Mouse (Mus musculus): ENCODE results near the gene Gm10778. TPM values are rescaled to one million over a fixed set of nuclear protein-coding genes. Genes with fewer than 3 reads are reported as not detected.
"Not testable (repeated sequence)": the region's sequence is repeated elsewhere in the genome, so short reads cannot be mapped to it uniquely, and the experiment has no call there.

Gene Gm10778
- polyA plus RNA-seq (2014; fragmentation: Nextera tagmentation; extraction: Ambion mirVana), result 6.5 and 6.9 TPM in 2 replicates

GRCm38 (mm10) chr10:81648803-81649775 is at the start of gene Gm10778:
Gene Gm10778, plus strand, starts transcription at chr10:81649059.
- H3K4me1 ChIP-seq (replicated peaks; ENCODE audit: control insufficient read depth, insufficient read depth, low read length), result not testable (repeated sequence)
- WGBS, result 2% methylated on average over 33 of the region's 52 CpGs
- peak; percentile 95 for ATAC-seq (ENCODE audit: low FRiP score)

GRCm38 (mm10) chr10:81599630-81600029 is 49.2 kb upstream of the Gm10778 start:
- Histone ChIP-seq H3K36me3 (replicated peaks; ENCODE audit: control insufficient read depth, insufficient read depth) (no peaks in the 10 kb centered on the region), H3K4me2 (replicated peaks) (no peak overlapping the region), H3K4me1 (replicated peaks; ENCODE audit: control insufficient read depth, insufficient read depth, low read length) (peaks cover 30% of the 10 kb centered on the region), H3K4me3 (replicated peaks; ENCODE audit: low read length) (no peak overlapping the region), H3K27ac (no peak overlapping the region), H3K9me3 (ENCODE audit: control insufficient read depth, low read length) (no peaks in the 10 kb centered on the region), H3K27me3 (ENCODE audit: control insufficient read depth, insufficient read depth, low read length) (peaks cover 25% of the 10 kb centered on the region), H3K9ac (no peak overlapping the region)
- ATAC-seq (ENCODE audit: low FRiP score) (no peak), DNase-seq (ENCODE audit: low spot score) (no peak)
- WGBS, result 81% methylated on average over 5 of the region's 5 CpGs

More at GRCm38 (mm10) chr10:81648803-81649775, at the start of gene Gm10778:
- Histone ChIP-seq H3K9ac (peak within 1 kb of the TSS; percentile 65), H3K4me3 (replicated peaks; ENCODE audit: low read length) (peak within 1 kb of the TSS; percentile 46), H3K9me3 (ENCODE audit: control insufficient read depth, low read length) (peaks cover 26% of the 10 kb centered on the region), H3K4me2 (replicated peaks) (peak within 1 kb of the TSS; percentile 68), H3K27ac (peak within 1 kb of the TSS; percentile 84), H3K36me3 (replicated peaks; ENCODE audit: control insufficient read depth, insufficient read depth) (peaks cover 13% of the 10 kb centered on the region; the same call in 1 of the 2 replicates)
- peak; percentile 92 for DNase-seq (ENCODE audit: low spot score)
- not testable (repeated sequence) for H3K27me3 ChIP-seq (ENCODE audit: control insufficient read depth, insufficient read depth, low read length)

- WGBS, result 52% methylated on average over 10 of the region's 10 CpGs
- Histone ChIP-seq H3K4me2 (replicated peaks) (no peak overlapping the region), H3K27ac (no peak overlapping the region), H3K36me3 (replicated peaks; ENCODE audit: control insufficient read depth, insufficient read depth) (no peaks in the 10 kb centered on the region), H3K4me3 (replicated peaks; ENCODE audit: low read length) (no peak overlapping the region), H3K4me1 (replicated peaks; ENCODE audit: control insufficient read depth, insufficient read depth, low read length) (peaks cover 30% of the 10 kb centered on the region), H3K27me3 (ENCODE audit: control insufficient read depth, insufficient read depth, low read length) (peaks cover 20% of the 10 kb centered on the region), H3K9me3 (ENCODE audit: control insufficient read depth, low read length) (no peaks in the 10 kb centered on the region), H3K9ac (no peak overlapping the region)
- DNase-seq (ENCODE audit: low spot score) (no peak), ATAC-seq (ENCODE audit: low FRiP score) (no peak)
These were observed 48.8 kb upstream of the Gm10778 start for GRCm38 (mm10) chr10:81600096-81600495.

GRCm38 (mm10) chr10:81600738-81601203 is 48.1 kb upstream of the Gm10778 start, which contains the start of gene Tle6:
Gene Tle6, minus strand, starts transcription at chr10:81601073.
- Histone ChIP-seq H3K4me1 (replicated peaks; ENCODE audit: control insufficient read depth, insufficient read depth, low read length) (peaks cover 30% of the 10 kb centered on the region), H3K27ac (no peak within 1 kb of the TSS), H3K4me3 (replicated peaks; ENCODE audit: low read length) (peak within 1 kb of the TSS; percentile 10; the same call in 1 of the 2 replicates), H3K4me2 (replicated peaks) (peak within 1 kb of the TSS; percentile 48), H3K9me3 (ENCODE audit: control insufficient read depth, low read length) (no peaks in the 10 kb centered on the region), H3K27me3 (ENCODE audit: control insufficient read depth, insufficient read depth, low read length) (peaks cover 13% of the 10 kb centered on the region), H3K36me3 (replicated peaks; ENCODE audit: control insufficient read depth, insufficient read depth) (no peaks in the 10 kb centered on the region), H3K9ac (no peak within 1 kb of the TSS)
- under 1% methylated on average over 28 of the region's 28 CpGs for WGBS
- ATAC-seq (ENCODE audit: low FRiP score) (peak; percentile 79), DNase-seq (ENCODE audit: low spot score) (peak; percentile 98)

- no peak for ATAC-seq (ENCODE audit: low FRiP score)
- WGBS, result 22% methylated on average over 7 of the region's 7 CpGs
- no peaks in the 10 kb centered on the region for H3K36me3 ChIP-seq (replicated peaks; ENCODE audit: control insufficient read depth, insufficient read depth)
- no peak overlapping the region for H3K4me3 ChIP-seq (replicated peaks; ENCODE audit: low read length)
- H3K9ac ChIP-seq, result no peak overlapping the region
- no peaks in the 10 kb centered on the region for H3K9me3 ChIP-seq (ENCODE audit: control insufficient read depth, low read length)
- peak overlapping the region; percentile 48 for H3K4me2 ChIP-seq (replicated peaks)
- H3K27me3 ChIP-seq (ENCODE audit: control insufficient read depth, insufficient read depth, low read length), result peaks cover 13% of the 10 kb centered on the region; the same call in 1 of the 2 replicates
- H3K27ac ChIP-seq, result no peak overlapping the region
- H3K4me1 ChIP-seq (replicated peaks; ENCODE audit: control insufficient read depth, insufficient read depth, low read length), result peaks cover 23% of the 10 kb centered on the region
- DNase-seq (ENCODE audit: low spot score), result no peak
These were observed 47.4 kb upstream of the Gm10778 start for GRCm38 (mm10) chr10:81601396-81601905.

- WGBS, result 16% methylated on average over 4 of the region's 4 CpGs
- no peaks in the 10 kb centered on the region for H3K9me3 ChIP-seq (ENCODE audit: control insufficient read depth, low read length)
- peak; percentile 78 for DNase-seq (ENCODE audit: low spot score)
- peaks cover 13% of the 10 kb centered on the region; the same call in 1 of the 2 replicates for H3K27me3 ChIP-seq (ENCODE audit: control insufficient read depth, insufficient read depth, low read length)
- no peak overlapping the region for H3K4me3 ChIP-seq (replicated peaks; ENCODE audit: low read length)
- no peak overlapping the region for H3K4me2 ChIP-seq (replicated peaks)
- no peak overlapping the region for H3K27ac ChIP-seq
- ATAC-seq (ENCODE audit: low FRiP score), result no peak
- H3K4me1 ChIP-seq (replicated peaks; ENCODE audit: control insufficient read depth, insufficient read depth, low read length), result peaks cover 17% of the 10 kb centered on the region
- H3K36me3 ChIP-seq (replicated peaks; ENCODE audit: control insufficient read depth, insufficient read depth), result no peaks in the 10 kb centered on the region
- H3K9ac ChIP-seq, result no peak overlapping the region
These were observed 46.1 kb upstream of the Gm10778 start for GRCm38 (mm10) chr10:81602741-81603151.

GRCm38 (mm10) chr10:81604019-81604967 is 44.6 kb upstream of the Gm10778 start:
- peak; percentile 5; the same call in 1 of the 2 replicates for ATAC-seq (ENCODE audit: low FRiP score)
- H3K4me3 ChIP-seq (replicated peaks; ENCODE audit: low read length), result no peak overlapping the region
- H3K4me2 ChIP-seq (replicated peaks), result peak overlapping the region; percentile 69
- no peak overlapping the region for H3K9ac ChIP-seq
- DNase-seq (ENCODE audit: low spot score), result no peak
- peaks cover 8% of the 10 kb centered on the region; the same call in 1 of the 2 replicates for H3K27me3 ChIP-seq (ENCODE audit: control insufficient read depth, insufficient read depth, low read length)
- no peaks in the 10 kb centered on the region for H3K9me3 ChIP-seq (ENCODE audit: control insufficient read depth, low read length)
- no peaks in the 10 kb centered on the region for H3K36me3 ChIP-seq (replicated peaks; ENCODE audit: control insufficient read depth, insufficient read depth)
- WGBS, result 79% methylated on average over 12 of the region's 12 CpGs
- peaks cover 16% of the 10 kb centered on the region for H3K4me1 ChIP-seq (replicated peaks; ENCODE audit: control insufficient read depth, insufficient read depth, low read length)
- H3K27ac ChIP-seq, result no peak overlapping the region

- peak; percentile 25 for ATAC-seq (ENCODE audit: low FRiP score)
- Histone ChIP-seq H3K9ac (peak overlapping the region; percentile 57), H3K4me1 (replicated peaks; ENCODE audit: control insufficient read depth, insufficient read depth, low read length) (peaks cover 16% of the 10 kb centered on the region), H3K27ac (peak overlapping the region; percentile 90), H3K36me3 (replicated peaks; ENCODE audit: control insufficient read depth, insufficient read depth) (no peaks in the 10 kb centered on the region), H3K4me2 (replicated peaks) (peak overlapping the region; percentile 69), H3K4me3 (replicated peaks; ENCODE audit: low read length) (peak overlapping the region; percentile 34), H3K27me3 (ENCODE audit: control insufficient read depth, insufficient read depth, low read length) (0 out of 2 replicates have a peak, but pooled peaks cover 5% of the 10 kb centered on the region), H3K9me3 (ENCODE audit: control insufficient read depth, low read length) (no peaks in the 10 kb centered on the region)
- DNase-seq (ENCODE audit: low spot score), result peak; percentile 93
- 19% methylated on average over 29 of the region's 29 CpGs for WGBS
These were observed 43.7 kb upstream of the Gm10778 start for GRCm38 (mm10) chr10:81604968-81605665.
